Mouse (Mus musculus) kidney, embryonic 14.5 days (tissue): Measurements from ENCODE around the gene Fut2. TPM values are rescaled to one million over a fixed set of nuclear protein-coding genes. Genes with fewer than 3 reads are reported as not detected.

ENCODE experiments used
- ATAC-seq: fragments of 200-750 bp; cut with Nextera tagmentation; 2 replicates; pipeline ENCODE4 v1.8.0; 2017; ENCODE audit warnings: moderate number of reproducible peaks, mild to moderate bottlenecking, moderate TSS enrichment, moderate library complexity; ENCODE audit not compliant: low FRiP score, low TSS enrichment
- H3K27ac ChIP-seq: fragments of 300-500 bp; sonication (generic); 2 replicates; pipeline ENCODE4 v1.5.1; 2014; ENCODE audit warnings: low read depth, mild to moderate bottlenecking, low read length, moderate library complexity, mixed read lengths
- H3K27me3 ChIP-seq: fragments of 300-500 bp; sonication (generic); 2 replicates; pipeline ENCODE4 v1.6.1; 2014; ENCODE audit warnings: mild to moderate bottlenecking, low read length; ENCODE audit not compliant: control insufficient read depth, insufficient read depth
- H3K36me3 ChIP-seq: fragments of 300-500 bp; sonication (generic); 2 replicates; pipeline ENCODE4 v1.6.1; 2014; ENCODE audit warnings: low read length, mixed read lengths; ENCODE audit not compliant: control insufficient read depth, insufficient read depth
- H3K4me1 ChIP-seq: fragments of 300-500 bp; sonication (generic); 2 replicates; pipeline ENCODE4 v1.6.1; 2014; ENCODE audit warnings: low read length, mixed read lengths; ENCODE audit not compliant: control insufficient read depth, insufficient read depth
- H3K4me2 ChIP-seq: fragments of 300-500 bp; sonication (generic); replicated peaks from 2 replicates; pipeline ENCODE4 v1.6.1; 2014; ENCODE audit warnings: low read depth, mild to moderate bottlenecking, low read length
- H3K4me3 ChIP-seq: fragments of 300-500 bp; sonication (generic); 2 replicates; pipeline ENCODE4 v1.5.1; 2014; ENCODE audit warnings: mild to moderate bottlenecking, low read length
- H3K9ac ChIP-seq: fragments of 300-500 bp; sonication (generic); 2 replicates; pipeline ENCODE4 v1.6.1; 2014; ENCODE audit warnings: low read depth, mild to moderate bottlenecking, low read length, moderate library complexity
- H3K9me3 ChIP-seq: fragments of 300-500 bp; sonication (generic); 2 replicates; pipeline ENCODE4 v1.6.1; 2016; ENCODE audit warnings: low read length; ENCODE audit not compliant: control insufficient read depth
- WGBS: fragments of 180-500 bp; shearing (Covaris S2); extraction: QIAGEN DNeasy Blood & Tissue Kit; methylation state at CpG from one replicate; pipeline ENCODE4 v1.1.7; 2014; 5-methylcytosine and 5-hydroxymethylcytosine counted together
- polyA plus RNA-seq: library from polyadenylated mRNA; unstranded; fragments of >200 nt; fragmentation: Nextera tagmentation; extraction: Ambion mirVana; gene quantifications from 2 replicates; pipeline ENCODE4 v1.2.1, GENCODE M21; 2014

The Fut2 gene
- polyA plus RNA-seq, 1 experiment from 2014 or later, result 0.26 TPM

DNA sequence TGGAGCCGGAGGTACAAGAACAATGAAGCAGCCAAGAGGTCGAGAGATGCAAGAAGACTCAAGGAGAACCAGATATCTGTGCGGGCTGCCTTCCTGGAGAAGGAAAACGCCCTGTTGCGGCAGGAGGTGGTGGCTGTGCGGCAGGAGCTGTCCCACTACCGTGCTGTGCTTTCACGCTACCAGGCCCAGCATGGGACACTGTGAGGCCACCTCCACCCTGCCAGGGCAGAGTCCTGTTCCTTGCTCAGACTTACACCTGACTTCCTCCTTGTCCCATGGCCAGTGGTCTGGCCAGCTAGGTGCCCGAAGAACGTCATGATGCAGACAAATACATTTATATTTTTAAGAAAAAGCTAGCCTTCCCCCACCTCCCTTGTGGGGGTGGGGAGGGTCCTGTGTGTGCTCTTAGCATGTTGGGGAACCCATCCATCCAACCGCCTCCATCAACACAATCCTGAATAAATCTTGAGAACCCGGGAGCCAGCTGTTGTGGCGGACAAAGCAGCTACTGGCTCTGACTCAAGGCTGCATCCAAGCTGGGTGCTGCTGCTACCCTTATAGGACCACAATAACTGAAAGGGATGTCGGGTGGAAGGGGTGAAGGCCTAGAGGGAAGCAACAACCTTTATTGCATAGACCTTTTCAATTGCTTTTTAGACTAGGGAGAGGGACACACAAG lies 43.6 kb upstream of the Fut2 start:
- Histone ChIP-seq H3K36me3 (peaks cover 37% of the 10 kb centered on the region), H3K4me2 (no peak overlapping the region), H3K27ac (no peak overlapping the region), H3K4me1 (peaks cover 32% of the 10 kb centered on the region), H3K27me3 (no peaks in the 10 kb centered on the region), H3K9me3 (no peaks in the 10 kb centered on the region), H3K4me3 (no peak overlapping the region), H3K9ac (no peak overlapping the region)
- no peak for ATAC-seq
- 85% methylated on average over 14 of the region's 14 CpGs for WGBS

GRCm38 (mm10) chr7:45709036-45709435 lies 42.8 kb upstream of the Fut2 start:
- no peaks in the 10 kb centered on the region for H3K27me3 ChIP-seq
- WGBS, result 54% methylated on average over 6 of the region's 6 CpGs
- H3K9ac ChIP-seq, result no peak overlapping the region; the same call in 1 of the 2 replicates
- H3K36me3 ChIP-seq, result peaks cover 37% of the 10 kb centered on the region
- ATAC-seq, result no peak
- no peaks in the 10 kb centered on the region for H3K9me3 ChIP-seq
- H3K4me3 ChIP-seq, result no peak overlapping the region
- H3K4me1 ChIP-seq, result peaks cover 26% of the 10 kb centered on the region
- no peak overlapping the region for H3K4me2 ChIP-seq
- H3K27ac ChIP-seq, result no peak overlapping the region

DNA sequence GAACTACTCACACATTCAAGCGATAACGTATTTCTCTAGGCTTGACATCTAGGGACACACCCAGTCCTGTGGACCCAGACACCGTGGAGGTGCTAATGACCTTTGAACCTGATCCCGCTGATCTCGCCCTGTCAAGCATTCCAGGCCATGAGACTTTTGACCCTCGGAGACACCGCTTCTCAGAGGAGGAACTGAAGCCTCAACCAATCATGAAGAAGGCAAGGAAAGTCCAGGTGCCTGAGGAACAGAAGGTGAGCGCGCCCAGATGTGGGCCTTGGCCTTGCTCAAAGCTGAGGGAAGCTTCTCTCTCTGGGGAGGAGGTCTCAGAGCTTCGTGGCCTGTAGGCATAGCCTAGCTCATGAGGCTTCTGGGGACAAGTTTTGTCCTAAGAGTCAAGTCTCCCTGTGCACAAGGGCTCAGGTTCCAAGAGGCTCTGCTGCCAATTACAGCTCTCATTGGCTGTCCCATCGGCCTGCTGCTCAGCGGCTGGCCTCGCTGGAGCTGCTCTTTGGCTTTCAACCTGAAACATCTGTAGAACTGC lies 42.1 kb upstream of the Fut2 start:
- Histone ChIP-seq H3K4me3 (peak overlapping the region; percentile 64; the same call in 1 of the 2 replicates), H3K4me2 (peak overlapping the region; percentile 93), H3K9ac (peak overlapping the region; percentile 84; the same call in 1 of the 2 replicates), H3K36me3 (peaks cover 34% of the 10 kb centered on the region), H3K27me3 (no peaks in the 10 kb centered on the region), H3K27ac (0 out of 2 replicates have a peak overlapping the region, but pooled peaks have one; percentile 90), H3K9me3 (no peaks in the 10 kb centered on the region), H3K4me1 (peaks cover 30% of the 10 kb centered on the region)
- 21% methylated on average over 13 of the region's 13 CpGs for WGBS
- no peak for ATAC-seq

- Histone ChIP-seq H3K27me3 (no peaks in the 10 kb centered on the region), H3K4me1 (peaks cover 30% of the 10 kb centered on the region), H3K4me3 (peak overlapping the region; percentile 64), H3K4me2 (peak overlapping the region; percentile 93), H3K27ac (peak overlapping the region; percentile 90), H3K9ac (peak overlapping the region; percentile 84), H3K36me3 (peaks cover 26% of the 10 kb centered on the region), H3K9me3 (no peaks in the 10 kb centered on the region)
- WGBS, result 0% methylated on average over 27 of the region's 27 CpGs
- ATAC-seq, result peak; percentile 1; the same call in 1 of the 2 replicates
Observed at GRCm38 (mm10) chr7:45707375-45707967, 41.3 kb upstream of the Fut2 start.

- peak overlapping the region; percentile 90 for H3K27ac ChIP-seq
- peaks cover 19% of the 10 kb centered on the region for H3K36me3 ChIP-seq
- no peak for ATAC-seq
- WGBS, result 1% methylated on average over 41 of the region's 45 CpGs
- H3K27me3 ChIP-seq, result no peaks in the 10 kb centered on the region
- H3K4me2 ChIP-seq, result peak overlapping the region; percentile 93
- H3K4me1 ChIP-seq, result peaks cover 30% of the 10 kb centered on the region
- H3K4me3 ChIP-seq, result peak overlapping the region; percentile 64
- H3K9me3 ChIP-seq, result no peaks in the 10 kb centered on the region
- peak overlapping the region; percentile 84 for H3K9ac ChIP-seq
Observed at GRCm38 (mm10) chr7:45706721-45707241, 40.6 kb upstream of the Fut2 start.

DNA sequence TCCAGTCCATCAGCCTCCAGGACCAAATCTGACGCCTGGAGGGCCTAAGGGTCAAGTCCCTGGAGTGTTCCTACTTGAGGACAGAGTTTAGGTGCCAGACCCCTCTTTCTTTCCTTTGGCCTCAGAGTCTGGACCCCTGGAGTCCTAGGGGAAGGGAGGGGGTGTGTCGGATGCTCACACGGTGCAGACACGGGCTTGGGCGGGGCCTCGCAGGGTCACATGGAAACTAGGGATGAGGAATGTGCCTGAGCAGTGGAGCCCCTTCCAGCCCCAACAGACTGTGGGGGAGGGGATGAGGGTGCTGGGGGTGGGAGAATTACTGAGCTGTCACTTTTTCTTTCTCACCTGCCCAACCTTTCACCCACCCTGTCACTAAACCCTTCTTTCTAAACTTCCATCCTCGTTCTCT lies 39.7 kb upstream of the Fut2 start:
- WGBS, result 0% methylated on average over 7 of the region's 7 CpGs

GRCm38 (mm10) chr7:45705443-45705864 lies 39.3 kb upstream of the Fut2 start:
- Histone ChIP-seq H3K4me1 (peaks cover 38% of the 10 kb centered on the region), H3K4me2 (peak overlapping the region; percentile 93), H3K4me3 (peak overlapping the region; percentile 64), H3K27me3 (no peaks in the 10 kb centered on the region; the same call in 1 of the 2 replicates), H3K27ac (peak overlapping the region; percentile 79), H3K9me3 (no peaks in the 10 kb centered on the region), H3K36me3 (peaks cover 6% of the 10 kb centered on the region; the same call in 1 of the 2 replicates), H3K9ac (peak overlapping the region; percentile 84)
- WGBS, result under 1% methylated on average over 21 of the region's 21 CpGs
- peak; percentile 0 for ATAC-seq

More for the DNA sequence above, 39.7 kb upstream of the Fut2 start:
- peak overlapping the region; percentile 84; the same call in 1 of the 2 replicates for H3K9ac ChIP-seq
- H3K27me3 ChIP-seq, result no peaks in the 10 kb centered on the region
- peak overlapping the region; percentile 93 for H3K4me2 ChIP-seq
- H3K27ac ChIP-seq, result peak overlapping the region; percentile 90; the same call in 1 of the 2 replicates
- peaks cover 35% of the 10 kb centered on the region for H3K4me1 ChIP-seq
- peak overlapping the region; percentile 64 for H3K4me3 ChIP-seq
- no peaks in the 10 kb centered on the region for H3K9me3 ChIP-seq
- peaks cover 10% of the 10 kb centered on the region; the same call in 1 of the 2 replicates for H3K36me3 ChIP-seq
- ATAC-seq, result peak; percentile 29; the same call in 1 of the 2 replicates

DNA sequence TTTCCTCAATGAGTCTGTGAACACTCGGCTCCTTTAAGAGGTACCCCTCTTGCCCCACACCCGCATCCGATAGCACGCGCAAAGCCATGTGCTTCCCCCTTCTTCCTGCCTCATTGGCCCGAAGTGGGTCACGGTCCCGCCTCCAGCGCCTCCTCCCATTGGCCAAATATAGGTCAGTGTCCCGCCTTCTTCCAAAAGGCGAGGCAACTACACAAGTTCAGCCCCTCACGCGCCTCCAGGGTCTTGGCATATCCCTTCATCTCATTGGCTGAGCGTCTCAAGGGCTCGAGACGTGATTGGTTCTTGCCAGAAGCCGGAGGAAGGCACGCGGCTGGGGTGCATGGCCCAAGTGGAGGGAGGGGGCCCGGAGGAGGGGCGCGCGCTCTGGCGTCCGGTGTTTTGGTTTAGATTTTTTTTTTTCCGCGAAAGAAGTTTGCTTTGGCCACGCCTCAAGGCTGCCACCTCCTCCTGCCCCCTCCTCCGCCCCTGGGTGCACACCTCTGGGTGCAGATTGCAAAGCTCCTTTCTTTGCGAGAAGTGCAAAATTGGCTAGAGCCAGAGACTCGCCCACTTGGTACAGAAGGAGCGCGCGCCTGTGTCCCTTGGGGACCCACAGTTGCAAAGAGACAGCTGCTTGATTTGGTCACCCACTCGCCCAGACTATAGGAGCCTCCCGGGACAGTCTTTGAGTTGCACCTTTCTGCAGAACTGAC lies 38.7 kb upstream of the Fut2 start, which contains the start of gene Dbp:
Dbp (plus strand) TSS at position 359 of the 713 bp plus-strand sequence.
- peaks cover 43% of the 10 kb centered on the region for H3K4me1 ChIP-seq
- no peaks in the 10 kb centered on the region; the same call in 1 of the 2 replicates for H3K36me3 ChIP-seq
- peak within 1 kb of the TSS; percentile 93 for H3K4me2 ChIP-seq
- peak within 1 kb of the TSS; percentile 79 for H3K27ac ChIP-seq
- peak within 1 kb of the TSS; percentile 64 for H3K4me3 ChIP-seq
- H3K9ac ChIP-seq, result peak within 1 kb of the TSS; percentile 84
- no peaks in the 10 kb centered on the region for H3K9me3 ChIP-seq
- WGBS, result under 1% methylated on average over 36 of the region's 36 CpGs
- H3K27me3 ChIP-seq, result no peaks in the 10 kb centered on the region; the same call in none of the 2 replicates
- peak; percentile 87 for ATAC-seq
